Mouse (Mus musculus) c-Kit-negative CD71-positive TER-119-positive erythroid progenitor cells, embryonic 14.5 days (primary cell): ENCODE measurements around the gene Mustn1.
A peak's percentile ranks its signal among the peaks of the same experiment; 100 is the strongest.

ENCODE experiments used
- DNase-seq: peaks from one replicate; pipeline ENCODE4 v3.0.0-alpha.2; 2013; ENCODE audit warnings: low read depth, low spot score

The Mustn1 gene

DNA sequence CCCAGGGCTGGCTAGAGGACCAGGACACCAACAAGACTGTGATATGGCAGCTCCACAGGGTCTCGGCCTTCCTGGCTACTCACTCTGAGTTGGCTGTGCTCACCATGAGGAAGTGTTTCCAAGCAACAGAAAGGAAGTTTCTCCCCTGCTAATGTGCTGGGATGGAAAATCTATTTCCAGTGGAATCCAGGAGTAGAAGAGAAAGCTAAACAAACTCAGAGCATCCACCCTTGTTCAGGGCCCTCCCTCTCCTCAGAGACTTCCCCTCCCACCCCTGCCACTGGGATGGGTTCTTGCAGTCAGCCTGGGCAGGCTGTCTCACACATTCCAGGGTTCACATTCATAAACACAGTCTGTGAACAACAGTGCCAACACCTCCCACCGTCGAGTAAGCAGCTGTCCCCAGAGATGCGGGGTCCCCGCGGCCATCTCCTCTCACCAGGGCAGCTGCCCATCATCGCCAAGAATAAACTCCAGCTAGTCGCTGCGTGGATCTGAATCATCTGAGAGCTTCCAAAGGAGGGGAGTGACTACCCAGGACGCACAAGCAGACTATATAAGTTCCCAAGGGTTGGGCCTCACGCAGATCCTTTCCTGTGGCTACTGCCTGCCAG, at the start of gene Mustn1:
TSS of gene Mustn1 (plus strand) at position 243 of the 614 bp plus-strand sequence.
- DNase-seq, result no peak

DNA sequence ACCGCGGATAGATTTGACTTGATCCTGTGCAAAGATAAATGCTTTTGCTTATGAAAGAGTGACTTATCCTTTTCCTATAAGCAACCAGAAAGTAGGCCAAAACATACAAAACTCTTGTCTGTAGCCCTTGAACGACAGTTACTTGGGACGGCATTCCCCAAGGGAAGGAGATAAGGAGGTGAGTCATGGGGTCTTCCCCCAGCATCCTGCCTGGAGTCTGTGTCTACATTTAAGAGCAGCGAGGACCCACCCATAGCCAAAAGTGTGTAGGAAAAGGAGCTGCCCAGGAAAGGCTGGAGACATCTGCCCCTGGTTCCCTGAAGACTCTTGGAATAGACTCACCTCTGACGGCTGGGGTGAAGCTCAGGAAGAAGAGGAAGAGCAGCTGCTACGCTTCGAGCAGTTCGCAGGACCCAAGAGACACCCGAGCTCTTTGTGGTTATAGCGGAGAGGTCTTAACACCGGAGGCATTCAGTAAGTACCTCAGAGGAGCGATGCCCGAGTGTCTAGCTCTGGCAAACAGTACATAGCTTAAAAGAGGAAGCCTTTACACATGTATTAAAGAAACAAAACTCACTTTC, 41.5 kb upstream of the Mustn1 start:
- no peak for DNase-seq

DNA sequence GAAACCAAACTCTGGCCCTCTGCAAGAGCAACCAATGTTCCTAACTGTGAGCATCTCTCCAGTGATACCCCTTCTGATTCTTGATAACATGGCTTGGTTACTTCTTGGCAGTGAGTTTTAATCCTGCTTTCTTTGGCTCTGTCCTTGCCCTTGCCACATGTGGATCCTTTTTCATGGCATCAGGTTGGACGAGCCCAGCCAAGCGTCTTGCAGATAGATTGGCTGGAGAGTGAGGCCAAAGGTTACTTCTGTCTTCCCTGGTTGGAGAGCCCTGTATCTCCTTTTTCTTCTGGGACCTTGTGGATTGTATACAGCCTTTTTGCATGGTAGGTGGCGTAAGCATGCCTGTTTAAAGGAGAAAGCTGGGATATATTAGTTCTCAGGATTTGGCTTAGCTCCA, 35.3 kb upstream of the Mustn1 start:
- DNase-seq, result no peak

DNA sequence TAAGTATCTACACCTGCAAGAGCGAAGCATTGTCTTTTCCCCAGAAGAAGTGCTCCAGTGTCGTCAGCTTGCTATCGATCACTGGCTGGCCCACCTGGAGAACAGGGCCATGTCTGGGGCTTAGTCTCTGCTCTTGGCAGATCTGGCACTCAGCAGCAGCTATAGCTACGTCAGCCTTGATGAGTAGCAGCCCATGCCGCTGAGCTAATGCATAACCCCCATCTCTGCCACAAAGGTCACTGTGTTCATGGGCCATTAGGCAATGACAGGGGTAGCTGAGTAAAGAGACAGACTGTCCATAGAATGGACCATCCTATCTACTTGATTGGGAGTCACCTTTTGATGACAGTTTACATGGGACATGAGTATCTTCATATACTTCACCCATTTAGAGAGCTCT, 28.5 kb upstream of the Mustn1 start:
- DNase-seq, result no peak

DNA sequence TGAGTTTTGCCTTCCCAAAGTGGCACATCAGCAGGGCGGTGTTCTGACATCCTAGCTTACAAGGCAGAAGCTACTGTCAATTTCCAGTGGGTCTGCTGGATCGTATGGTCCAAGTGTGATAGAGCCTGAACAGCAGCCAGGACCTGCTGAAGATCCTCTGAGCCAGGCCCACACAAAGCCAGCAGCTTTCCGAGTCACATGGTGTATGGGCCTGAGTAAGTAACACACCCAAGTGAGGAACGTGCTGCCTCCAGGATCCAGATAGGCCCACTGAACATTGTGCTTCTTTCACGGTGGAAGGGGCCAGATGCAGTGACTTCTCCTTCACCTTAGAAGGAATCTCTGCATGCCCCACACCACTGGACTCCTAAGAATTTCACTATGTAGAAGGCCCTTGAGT, 26.7 kb upstream of the Mustn1 start:
- DNase-seq, result no peak

DNA sequence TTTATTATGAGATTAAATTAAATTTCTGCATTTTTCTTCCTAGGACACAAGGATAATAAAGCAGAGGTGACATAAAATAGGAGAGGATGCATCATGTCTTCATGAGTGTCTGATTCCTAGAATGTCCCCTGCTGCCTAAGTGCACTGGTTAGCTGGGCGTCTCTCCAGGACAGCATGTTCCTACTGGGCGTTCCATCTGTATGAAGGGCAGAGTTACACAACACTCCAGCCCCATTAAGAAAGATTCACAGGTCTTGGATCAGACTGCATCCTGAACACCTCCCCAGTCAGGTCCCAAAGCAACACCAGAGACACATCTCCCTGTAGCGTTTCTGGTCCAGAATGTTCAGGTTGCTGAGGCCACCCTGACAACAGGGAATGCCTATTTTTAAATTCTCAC, 23.7 kb upstream of the Mustn1 start:
- DNase-seq, result no peak

DNA sequence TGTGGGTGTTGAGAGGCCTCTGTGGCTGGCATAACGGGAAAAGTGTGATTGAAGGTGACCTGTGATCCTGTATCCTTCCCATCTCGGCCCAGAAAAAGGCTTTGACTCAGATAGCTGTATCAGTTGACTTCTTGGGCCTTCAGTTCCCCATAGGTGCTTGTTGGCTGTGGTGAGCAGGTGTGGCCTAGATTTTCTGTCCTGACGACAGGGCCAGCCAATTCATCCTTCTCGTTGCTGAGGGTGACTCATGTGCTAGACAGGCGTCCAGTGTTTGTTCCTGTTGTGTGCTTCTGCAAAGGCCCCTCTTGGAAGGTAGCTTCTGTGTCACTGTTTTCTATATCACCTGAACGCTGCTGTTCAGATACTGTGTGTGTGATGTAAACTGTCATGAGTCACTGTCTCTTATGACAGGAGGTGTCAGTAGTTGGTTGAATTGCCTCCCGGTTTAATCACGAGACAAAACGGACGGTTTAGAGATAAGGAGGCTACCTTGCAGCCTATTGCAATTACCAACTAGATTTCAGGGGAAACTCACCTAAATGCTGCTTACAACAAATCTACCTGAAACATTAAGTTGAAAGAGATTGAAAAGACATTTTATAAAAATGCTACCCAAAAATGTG, 22.0 kb upstream of the Mustn1 start:
- no peak for DNase-seq

DNA sequence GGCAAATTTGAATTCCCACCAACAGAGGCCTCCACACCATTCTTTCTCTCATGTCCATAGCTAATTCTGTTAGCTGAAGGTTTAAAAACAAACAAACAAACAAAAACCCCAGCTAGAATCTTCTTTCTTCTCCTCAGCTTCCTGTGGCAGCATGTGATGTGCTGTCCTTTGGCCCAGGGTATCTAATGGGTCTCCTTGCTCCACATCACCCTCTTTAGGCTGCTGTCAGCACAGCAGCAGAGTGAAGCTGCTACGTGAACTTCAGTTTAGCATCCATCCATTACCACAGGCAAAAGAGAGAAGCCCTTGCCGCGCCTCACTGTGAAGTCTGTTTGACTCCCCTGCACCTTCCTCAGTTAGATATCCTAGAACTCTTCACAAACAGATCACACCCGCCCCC, 21.0 kb upstream of the Mustn1 start:
- DNase-seq, result no peak

DNA sequence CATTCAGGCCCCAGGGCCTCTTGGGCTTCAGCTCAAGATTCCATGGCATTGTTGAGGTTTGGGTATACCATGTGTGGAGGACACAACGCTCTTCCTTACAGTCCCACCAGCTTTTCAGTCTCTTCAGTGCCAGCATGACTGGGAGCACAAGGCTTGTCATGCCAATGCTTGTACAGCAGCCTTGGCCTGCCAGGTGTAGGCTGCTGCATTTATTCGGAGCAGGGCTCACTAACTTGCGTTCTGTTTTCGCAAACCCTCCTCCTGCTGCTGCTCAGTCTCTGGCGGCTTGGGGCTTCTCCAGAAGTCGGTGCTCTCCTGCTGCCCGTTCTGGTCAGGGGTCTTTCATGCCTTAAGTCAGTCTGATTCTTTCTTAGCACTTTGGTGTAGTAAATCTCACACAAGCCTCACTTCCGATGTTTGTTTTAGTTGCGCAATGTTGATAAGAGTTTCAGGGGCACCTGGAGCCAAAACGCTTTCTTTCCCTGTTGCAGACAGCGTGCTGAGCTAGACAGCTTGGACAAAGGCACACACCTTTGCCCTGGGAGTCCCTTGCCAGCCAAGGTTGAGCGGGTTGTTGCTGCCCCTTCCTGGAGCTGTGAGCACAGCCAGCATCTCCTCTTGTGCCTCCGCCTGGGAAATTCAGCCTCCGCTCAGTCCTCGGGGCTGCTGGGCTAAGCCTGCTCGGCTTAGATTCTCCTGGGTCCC, 17.4 kb upstream of the Mustn1 start:
- DNase-seq, result no peak

DNA sequence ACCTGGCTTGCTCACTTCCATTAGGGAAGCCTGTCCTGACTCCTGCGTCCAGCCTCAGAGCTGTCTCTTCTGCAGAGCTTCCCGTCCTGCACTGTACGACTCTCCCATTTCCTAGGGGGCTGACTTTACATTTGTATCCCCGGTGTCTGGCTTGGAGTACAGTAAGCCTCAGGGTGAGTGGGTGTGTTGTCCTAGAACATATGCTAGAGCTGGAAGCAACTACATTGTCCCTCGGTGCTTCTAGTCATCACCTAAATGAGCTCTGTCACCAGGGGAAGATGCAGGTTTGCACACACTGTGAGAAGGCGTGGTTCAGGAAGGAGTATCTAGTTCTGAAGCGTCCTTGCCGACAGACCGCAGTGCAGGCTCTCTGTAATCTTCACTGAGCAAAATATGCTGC, 16.6 kb upstream of the Mustn1 start:
- no peak for DNase-seq

DNA sequence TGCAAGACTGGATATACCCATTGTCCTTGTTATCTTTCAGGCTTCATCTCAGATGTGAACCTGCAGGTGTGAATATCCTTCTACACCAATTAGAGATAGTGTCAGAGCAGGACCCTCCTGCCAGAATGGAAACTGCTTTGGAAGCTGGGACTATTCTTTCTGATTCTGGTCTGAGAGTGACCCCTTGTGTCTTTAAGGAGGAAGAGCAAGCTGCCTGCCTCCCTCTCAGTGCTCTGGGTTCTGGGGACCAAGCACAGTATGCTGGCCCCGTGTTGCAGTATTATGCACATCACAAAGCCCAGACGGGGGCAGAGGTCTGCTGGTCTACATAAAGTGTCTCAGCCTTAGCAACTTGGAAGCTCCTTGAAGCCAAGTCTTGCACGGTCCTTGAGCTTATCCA, 13.7 kb upstream of the Mustn1 start:
- DNase-seq, result no peak

DNA sequence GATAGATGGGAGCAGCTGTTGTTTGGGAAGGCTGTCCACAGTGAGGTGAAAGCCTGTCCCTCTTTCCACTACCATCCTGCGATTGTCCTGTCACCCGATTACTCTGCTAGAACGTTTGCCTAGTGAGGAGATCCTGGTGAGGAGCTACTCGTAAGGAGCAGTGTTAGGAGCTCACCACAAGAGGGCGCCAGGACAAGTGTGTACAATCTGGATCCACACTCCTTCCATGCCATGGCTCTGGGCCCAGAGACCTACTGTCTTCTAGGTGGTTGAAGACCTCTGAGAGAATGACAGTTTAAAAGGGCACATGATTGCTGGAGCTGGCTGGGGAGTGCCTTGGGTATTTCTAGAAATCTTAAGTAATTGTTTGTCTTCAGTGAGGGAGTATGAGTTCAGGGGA, 12.0 kb upstream of the Mustn1 start:
- DNase-seq, result peak; percentile 48

DNA sequence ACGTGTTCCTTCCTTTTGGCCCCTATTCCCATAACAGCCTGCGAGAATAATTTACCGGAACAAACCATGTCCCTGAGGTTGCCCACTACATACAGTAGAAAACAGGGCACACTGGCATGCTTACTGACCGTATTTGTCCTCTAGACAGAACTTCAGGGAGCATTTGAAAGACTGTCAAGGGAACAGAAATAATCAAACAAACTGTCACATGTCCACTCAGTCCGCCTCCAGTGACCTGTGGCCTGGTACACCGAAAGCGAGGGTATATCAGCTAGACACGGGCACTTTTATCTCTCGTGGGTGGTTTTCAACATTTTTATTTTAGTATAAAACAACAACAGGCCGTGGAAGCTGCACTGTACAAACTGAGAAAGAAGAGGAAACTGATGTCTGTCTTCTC, 10.2 kb upstream of the Mustn1 start:
- no peak for DNase-seq

DNA sequence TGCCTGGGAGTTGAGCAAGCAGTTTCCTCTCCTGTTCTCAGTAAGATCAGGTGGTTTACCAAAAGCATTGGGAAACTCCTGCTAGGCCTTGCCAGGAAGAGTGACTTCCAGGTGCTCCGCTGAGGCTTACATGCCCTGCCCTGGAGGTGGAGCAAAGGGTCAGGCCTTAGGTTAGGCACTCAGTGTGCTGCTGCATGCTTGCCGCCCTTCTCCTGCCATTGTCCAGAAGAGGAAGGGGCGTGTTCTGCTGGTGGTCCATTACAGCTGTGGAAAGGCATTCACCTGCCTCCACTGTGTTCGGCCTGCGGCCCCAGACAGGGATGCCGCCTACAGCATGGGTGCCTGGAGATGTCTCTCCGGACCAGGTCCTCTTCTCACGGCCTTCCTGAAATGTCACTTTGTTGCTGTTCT, 9.6 kb upstream of the Mustn1 start:
- DNase-seq, result no peak

DNA sequence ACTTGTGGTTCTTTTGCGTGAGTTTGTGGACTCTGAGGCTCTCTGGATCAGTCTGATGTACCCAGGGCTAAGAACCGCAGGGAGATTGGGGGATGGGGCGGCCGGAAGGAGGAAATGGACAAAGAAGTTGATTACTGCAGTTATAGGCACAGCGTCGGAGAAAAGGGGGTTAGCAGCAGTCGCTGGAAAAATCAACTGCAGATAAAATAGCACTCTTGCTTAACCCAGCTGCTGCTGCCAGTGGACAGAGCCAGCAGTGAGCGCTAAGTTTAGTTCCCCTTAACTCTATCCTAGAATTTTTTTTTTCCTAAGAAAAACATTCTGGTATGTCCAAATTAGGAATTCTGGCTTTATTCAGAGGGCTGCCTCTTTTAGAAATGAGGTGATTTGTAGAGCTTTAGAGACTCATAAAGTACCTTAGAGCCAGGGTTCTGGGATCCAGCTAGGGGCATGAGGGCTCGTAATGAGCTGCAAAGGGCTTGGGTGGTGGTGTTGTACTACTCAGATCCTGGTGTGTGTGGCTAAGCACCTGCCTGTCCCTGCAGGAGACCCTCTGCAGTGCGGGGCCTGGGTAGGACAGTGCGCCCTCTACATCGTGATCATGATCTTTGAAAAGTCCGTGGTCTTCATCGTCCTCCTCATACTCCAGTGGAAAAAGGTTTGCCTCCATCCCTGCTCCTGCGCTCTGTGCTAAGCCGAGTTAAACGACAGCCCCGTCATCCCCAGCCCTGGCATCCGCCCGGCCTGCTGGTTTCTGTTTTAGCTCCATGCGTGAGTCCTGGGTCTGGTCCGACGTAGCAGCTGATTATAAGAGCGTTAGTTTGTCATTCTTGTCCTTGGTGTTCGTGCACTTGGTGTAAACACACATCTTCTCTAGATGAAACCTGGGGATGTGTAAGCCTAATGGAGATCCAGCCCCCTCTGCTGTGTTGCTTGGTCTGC, 8.5 kb upstream of the Mustn1 start:
- no peak for DNase-seq

DNA sequence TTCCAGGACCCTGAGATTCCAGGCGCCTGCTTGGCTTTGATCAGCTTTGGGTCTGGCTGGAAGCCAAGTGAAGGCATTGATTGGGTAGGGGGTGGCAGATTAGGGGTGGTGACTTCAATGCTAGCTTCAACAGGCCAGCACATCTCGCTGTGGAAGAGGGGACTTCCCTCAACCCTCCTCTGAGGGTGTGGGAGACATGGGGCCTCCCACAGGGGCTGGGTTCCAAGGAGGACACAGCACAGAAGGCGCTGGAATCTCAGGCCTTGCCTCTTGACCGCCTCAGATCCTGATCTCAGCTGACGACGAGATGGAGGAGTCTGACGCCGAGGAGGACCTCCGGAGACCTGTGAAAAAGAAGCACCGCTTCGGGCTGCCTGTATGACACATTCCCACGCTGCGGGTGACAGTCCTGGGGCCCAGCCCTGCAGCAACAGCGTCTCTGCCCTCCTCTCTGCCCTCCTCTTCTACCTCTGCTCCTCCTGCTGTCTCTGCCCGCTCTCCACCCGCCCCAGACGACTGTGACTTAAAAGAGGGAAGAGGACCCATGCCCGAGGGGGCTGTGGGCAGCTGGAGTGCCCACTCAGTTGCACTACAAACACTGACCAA, 4.8 kb upstream of the Mustn1 start:
- DNase-seq, result no peak

DNA sequence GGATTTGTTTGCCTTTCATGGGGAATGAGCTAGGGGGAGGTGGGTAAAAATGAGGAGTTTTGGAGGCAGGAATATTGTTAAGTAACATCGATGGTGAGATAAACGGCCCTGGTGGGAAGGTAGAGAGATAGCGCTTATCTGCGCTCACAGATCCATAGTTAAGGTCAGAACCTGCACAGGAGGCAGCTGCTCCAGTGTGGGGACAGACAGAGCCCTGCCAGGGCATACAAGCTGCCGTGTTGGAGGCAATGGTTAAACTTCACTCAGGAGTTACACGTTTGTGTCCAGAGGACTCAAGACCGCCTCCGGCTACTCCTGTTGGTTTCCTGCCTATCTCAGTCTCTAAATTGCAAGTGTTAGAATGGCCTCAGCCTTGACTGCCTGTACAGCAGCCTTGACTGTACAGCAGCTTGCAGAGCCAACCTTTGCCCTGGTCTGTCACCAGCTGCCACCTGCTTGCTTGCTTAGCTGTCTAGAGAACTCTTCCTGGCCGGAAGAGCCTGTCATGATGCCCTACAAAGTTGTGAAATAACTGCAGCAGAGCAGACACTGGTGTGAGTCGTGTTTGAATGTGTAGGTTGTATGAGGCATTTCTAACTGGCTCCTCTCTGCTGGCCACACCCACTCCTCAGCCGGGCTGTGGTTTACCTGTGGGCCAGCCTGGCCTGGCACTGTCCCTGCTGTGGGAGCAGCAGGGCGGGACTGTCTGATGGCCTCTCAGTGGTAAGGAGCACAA, 3.7 kb upstream of the Mustn1 start:
- DNase-seq, result no peak

DNA sequence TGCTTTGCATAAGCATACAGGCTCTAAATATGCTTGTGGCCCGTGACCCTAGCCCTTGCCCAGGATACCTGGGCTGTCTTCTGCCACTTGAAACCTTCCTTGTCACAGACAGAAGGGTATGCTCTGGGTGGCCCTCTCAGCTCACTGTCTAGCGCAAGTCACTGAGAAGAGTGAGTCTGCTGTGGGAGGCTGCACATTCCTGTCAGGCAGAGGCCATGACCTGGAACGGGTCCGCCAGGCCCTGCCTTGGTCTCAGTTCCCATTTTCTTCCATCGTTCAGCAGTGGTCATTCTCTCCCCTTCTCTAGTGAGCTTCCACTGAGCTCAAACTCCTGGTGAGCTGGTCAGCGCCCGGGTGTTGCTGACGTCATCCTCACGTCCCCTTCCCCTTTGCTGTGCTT, 3.0 kb upstream of the Mustn1 start:
- DNase-seq, result no peak

DNA sequence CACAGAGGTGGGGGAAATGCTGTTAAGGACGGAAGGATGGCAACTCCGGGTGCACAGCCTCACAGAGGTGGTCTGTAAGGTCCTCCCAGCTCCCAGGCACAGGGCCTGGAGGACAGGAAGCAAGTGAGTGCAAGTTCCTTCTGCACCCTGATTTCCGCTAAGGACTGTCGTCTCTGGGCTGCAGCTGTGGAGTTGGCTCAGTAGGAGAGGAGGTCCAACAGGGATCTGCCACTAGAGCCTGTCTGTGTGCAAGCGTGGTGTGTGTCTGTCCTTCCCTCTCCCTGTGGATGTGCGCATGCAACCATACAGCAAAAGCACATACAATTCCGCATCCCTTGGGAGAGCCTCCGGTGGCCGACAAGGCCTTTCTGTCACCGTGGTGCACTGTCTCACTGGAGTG, 2.5 kb upstream of the Mustn1 start:
- no peak for DNase-seq

DNA sequence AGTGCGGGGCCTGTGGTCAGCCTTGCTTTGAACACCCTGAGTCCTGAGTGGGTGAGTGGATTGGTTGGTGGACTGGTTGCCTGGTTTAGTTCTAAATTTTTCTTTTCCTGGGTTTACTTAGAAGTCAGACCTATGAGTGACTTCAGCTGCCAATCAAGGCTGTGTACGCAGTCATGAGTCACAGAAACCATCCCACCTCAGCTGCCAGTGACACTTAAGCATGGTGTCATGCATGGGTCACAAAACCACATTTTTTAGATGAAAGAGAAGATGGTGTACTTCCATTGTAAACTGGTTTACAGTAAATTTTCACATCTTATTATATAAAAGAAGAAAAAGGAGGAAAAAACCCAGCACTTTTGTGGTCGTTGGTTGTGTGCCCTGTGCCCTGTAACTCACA, 1.2 kb upstream of the Mustn1 start:
- no peak for DNase-seq

DNA sequence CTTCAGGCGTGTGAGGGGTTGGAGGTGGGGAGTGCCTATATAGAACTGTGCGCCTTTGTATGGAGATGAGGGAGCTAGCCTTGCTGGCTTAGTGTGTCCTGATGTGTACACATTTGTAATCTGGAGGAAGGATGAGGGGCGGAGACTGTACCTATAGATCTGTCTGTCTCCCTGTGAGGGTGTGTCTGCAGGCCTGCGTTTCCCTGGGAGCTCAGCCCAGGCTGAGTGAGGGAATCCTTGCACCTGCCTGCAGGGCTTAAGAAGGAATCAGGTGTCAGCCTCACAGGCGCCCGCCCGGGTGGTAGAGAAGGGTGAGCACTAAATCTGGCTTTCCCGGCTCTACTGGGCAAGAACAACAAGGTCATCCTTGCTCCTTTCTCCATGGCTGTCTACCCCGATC, 794 bp downstream of the Mustn1 start:
- no peak for DNase-seq
